Mouse (Mus musculus) left cerebral cortex, postnatal 36 days (tissue): ENCODE data around the gene Abhd16a. TPM values are rescaled to one million over a fixed set of nuclear protein-coding genes. Genes with fewer than 3 reads are reported as not detected.
"Not testable (repeated sequence)": the region's sequence is repeated elsewhere in the genome, so short reads cannot be mapped to it uniquely, and the experiment has no call there.

Source experiments
- DNase-seq, 2 experiments: peaks; one replicate each; pipeline ENCODE4 v3.0.0; 2021 to 2022; ENCODE audit warnings: low spot score in 2 of 2, mixed read lengths in 1 of 2
- intact Hi-C: fragments of 180-260 bp; cut with DNase I; formaldehyde crosslinking; loops from one replicate; pipeline ENCODE4 v1.15.1; 2025
- total RNA-seq, 2 experiments: library from RNA; stranded (reverse); gene quantifications; 2 replicates each; pipeline ENCODE4 v1.2.3; 2021

Abhd16a gene
- total RNA-seq, 2 experiments from 2014 or later: 115 to 117 TPM

DNA sequence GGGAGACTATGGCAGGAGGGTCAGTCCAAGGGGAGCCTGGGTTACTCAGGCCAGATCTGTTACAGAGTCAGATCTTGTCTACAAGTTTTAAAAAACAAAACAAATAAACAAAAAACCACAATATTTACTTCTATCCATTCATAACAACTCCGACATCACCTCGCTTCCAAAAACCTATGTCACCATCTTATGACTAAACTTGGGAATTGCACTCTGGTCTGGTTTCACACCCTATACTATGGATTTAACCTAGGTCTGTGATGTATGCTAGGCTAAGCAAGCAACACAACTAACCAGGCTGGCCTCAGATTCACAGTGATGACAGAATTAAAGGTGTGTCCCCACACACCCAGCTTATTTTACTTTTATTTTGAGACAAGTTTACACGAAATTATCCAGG, 17.5 kb downstream of the Abhd16a start:
- no peak for DNase-seq
- intact Hi-C loops: loop anchor here (1.0 kb wide), 1 partner anchor 85 kb away; no protein-coding TSS in a partner anchor

DNA sequence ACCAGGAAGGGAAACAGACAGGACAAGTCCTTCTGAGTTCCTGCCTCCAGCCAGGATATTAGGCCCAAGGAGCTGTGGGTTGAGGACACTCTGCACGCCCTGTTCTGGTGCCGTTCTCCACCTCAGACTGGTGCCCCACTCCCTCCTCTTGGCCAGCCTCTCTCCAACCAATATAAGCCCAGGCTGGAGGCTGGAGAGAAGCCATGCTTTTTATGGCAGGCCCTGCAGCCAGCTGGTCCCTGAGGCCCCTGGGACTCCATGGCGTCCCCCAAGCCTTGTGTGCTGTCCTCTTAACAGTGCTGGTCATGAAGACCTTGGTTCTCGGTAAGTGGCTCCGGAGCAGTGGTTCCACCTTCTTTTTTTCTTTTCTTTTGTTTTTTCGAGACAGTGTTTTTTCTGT, 19.0 kb downstream of the Abhd16a start, which contains the start of gene Ly6g5c:
Ly6g5c (plus strand) TSS at position 183 of the 400 bp plus-strand sequence.
- DNase-seq: no peak
- intact Hi-C loops: no loop called here

DNA sequence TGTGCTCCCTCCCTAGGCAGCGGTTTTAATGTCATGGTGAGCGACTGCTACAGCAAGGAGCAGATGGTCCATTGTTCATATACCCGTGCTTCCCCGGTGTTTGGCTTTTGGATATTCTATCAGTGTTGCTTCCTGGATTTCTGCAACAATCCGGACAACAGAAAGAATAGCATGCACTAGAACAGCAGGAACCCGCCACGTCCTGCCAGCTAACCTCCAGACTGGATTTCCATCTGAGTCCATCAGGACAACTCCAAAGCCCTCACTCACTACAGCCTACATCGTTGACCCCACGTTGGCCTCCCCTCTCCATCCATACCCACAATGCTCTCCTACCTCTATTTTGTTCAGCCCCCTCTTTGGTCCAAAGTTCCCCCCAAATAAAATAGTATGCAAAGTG, 22.7 kb downstream of the Abhd16a start:
- intact Hi-C loops: no loop called here
- no peak for DNase-seq

DNA sequence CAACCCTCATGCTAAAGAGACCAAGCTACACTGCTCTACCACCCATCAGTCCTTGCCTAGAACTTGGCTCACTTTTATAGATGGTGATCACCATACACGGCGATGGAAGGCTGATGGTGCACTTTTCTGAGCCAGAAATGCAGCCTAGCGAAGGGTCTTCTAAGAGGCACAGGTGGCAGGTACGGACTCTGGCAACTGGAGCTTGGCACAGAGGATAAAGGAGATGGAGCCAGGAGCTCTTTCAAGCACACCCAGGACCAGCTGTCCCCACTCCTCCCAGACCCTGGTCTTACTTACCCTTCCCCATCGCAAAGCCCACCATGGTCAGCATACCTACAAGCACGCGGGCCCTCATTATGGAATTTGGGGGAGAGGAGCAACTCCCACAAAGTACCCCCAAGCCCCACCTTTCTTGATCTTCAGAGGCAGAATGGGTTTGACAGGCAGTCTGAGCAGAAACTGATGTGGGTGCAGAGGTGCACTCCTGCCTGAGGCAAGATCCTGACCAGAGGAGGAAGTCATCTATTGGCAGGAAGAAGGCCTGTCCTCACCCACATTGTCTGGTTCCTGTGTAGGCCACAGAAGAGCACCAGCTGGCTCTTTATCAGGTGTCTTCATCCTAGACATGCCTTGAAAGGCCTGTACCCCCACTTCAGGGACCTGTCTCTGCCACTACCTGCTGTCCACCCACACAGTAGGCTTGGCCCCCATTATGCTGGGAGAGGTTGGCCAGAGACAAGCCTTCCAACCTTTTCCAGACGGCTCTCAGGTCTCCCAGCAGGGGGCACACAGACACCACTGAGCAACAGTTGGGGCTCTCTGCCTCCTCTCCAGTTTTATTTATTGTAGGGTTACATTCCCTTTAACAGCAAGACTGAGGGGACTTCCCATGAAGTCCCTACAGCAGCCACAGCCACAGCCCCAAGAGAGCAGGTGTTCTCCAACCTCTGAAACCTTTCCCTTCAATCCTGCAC, 26.3 kb downstream of the Abhd16a start, which contains the start of gene Ly6g5b:
Ly6g5b (minus strand) TSS at position 383 of the 974 bp plus-strand sequence.
- no peak for DNase-seq
- intact Hi-C loops: no loop called here

DNA sequence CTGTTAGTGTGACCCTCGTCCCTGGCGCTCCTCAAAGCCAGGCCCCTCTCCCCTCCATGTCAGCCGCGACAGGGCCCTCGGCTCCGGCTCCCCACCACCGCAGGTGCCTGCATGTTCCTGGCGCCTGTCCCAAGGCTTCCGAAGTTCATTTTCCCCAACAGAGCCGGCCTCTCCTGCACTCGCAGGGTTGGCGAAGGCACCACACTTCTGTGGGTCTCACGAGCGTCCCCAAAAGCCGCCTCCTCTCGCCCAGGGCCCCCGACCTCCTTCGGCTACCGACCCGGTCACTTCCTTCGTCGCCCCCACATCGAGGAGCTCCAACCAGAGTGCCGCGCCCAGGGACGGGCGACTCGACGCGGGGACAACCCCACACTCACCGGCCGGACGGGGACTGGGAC, 31.7 kb downstream of the Abhd16a start:
- DNase-seq: no peak
- intact Hi-C loops: loop anchor here (5.0 kb wide), 2 partner anchors 98 to 117 kb away; partner anchors contain the start of gene Nfkbil1

DNA sequence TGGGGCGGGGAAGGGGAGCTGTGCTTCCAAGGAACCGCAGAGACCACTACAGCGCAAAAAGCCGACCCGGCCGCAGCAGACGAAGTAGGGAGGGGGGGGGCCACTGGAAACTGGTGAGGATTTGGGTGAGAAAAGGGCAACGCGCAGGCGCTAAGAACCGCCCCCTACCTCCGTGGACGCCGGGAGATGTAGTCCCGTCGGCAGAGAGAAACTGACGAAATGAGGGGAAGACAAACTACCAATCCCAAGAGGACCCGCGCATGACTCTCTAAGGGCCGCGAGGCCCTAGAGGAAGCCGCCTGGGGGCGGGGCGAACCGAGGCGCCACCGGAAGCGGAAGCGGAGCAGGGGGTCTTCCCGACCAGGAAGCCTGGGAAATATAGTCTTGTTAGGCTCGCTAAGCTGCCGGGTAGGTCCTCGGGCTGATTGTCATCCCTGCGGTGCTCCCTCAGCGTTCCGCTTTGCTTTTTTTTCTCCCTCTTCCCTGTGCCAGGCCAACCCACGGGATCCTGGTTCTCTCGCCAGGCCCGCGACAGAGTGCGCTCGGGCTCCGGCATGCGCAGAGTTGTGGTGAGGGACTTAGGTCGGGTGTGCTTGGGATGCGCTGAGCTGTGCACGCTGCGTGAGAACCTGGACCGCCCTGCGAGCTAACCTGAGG, 32.2 kb downstream of the Abhd16a start, which contains the start of gene Gpank1:
Gpank1 (plus strand) TSS at position 313 of the 657 bp plus-strand sequence.
- DNase-seq: peak; percentile 98
- intact Hi-C loops: loop anchor here (5.0 kb wide), 2 partner anchors 99 to 116 kb away; partner anchors contain the start of gene Nfkbil1

DNA sequence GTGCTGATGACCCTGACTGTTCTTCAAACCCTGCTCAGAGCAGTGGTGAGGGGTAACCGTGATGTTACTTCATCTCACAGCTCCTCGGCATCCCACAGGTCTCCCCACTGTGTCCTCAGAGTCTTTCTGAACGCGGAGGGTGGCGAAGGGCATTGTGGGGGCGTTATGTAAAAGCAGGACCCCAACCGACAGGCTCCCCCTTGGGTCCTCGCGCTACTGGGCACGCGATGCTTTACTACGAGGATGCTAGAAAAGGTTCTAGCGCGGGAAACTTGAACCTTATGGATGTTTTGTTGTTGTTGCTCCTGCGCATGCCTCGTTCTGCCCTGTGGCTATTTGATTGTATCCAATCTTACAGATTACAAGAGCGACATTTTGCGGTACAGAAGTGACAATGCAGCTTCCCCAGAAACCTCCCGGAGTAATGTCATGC, 32.8 kb downstream of the Abhd16a start, which contains the start of gene Csnk2b:
Csnk2b (minus strand) TSS at position 183 of the 433 bp plus-strand sequence.
- intact Hi-C loops: loop anchor here (5.0 kb wide), 2 partner anchors 100 to 115 kb away; partner anchors contain the start of gene Nfkbil1
- peak; percentile 67 to 69 for DNase-seq

DNA sequence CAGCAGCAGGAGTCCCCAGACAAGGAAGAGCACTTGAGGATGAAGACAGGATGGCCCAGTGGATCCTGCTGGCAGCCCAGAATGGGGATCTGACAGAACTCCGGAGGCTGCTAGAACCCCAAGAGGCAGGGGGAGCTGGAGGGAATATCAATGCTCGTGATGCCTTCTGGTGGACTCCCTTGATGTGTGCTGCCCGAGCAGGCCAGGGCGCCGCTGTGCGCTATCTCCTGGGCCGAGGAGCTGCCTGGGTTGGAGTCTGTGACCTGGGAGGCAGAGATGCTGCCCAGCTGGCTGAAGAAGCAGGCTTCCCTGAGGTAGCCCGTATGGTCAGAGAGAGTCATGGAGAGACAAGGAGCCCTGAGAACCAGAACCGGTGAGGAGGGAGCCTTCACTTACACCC, 34.2 kb downstream of the Abhd16a start:
- DNase-seq: not testable (repeated sequence)
- intact Hi-C loops: loop anchor here (5.0 kb wide), 2 partner anchors 101 to 114 kb away; partner anchors contain the start of gene Nfkbil1

DNA sequence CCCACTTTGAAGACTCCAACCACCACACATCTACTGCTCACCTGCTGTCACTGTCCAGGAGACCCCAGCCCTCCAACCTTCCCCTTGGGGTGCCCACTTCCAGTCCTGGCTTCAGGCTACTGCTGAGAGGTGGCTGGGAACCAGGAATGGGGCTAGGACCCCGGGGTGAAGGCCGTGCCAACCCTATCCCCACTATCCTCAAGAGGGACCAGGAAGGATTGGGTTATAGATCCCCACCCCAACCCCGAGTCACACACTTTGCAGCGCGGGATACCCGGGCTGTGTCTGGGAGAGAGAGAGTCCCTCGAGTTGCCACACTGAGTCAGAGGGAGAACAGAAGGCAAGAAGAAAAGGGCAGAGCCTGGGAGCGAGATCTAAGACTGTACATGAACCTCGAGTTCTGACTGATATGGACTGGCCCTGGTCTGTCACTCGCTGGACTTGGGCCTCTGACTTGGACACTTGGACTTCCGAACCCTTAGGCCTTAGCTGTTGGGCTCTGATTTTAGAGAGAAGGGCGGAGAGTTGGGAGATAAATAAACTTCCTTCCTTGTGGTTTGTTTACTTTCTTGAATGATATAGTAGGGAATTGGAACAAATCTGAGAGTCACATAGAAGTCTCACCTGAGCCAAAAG, 35.3 kb downstream of the Abhd16a start:
- DNase-seq: not testable (repeated sequence)
- intact Hi-C loops: loop anchor here (5.0 kb wide), 2 partner anchors 102 to 113 kb away; partner anchors contain the start of gene Nfkbil1

DNA sequence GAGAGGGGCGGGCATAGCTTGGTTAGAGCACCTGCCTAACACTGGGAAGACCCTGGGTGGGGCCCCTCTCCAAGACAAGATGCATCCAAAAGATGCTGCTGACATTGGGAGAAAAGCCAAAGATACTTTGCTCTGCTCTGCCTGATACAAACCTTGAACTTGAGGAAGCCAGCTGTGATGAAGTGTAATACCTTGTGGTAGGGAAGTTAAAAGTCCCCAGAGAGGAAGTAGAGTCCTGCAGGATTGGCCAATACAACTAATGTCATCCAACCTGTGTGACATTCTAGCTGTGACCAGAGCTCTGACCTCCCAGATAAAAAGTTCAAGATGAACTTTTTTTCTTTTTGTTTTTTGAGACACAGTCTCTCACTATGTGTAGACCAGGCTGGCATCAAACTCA, 36.0 kb downstream of the Abhd16a start:
- intact Hi-C loops: no loop called here

DNA sequence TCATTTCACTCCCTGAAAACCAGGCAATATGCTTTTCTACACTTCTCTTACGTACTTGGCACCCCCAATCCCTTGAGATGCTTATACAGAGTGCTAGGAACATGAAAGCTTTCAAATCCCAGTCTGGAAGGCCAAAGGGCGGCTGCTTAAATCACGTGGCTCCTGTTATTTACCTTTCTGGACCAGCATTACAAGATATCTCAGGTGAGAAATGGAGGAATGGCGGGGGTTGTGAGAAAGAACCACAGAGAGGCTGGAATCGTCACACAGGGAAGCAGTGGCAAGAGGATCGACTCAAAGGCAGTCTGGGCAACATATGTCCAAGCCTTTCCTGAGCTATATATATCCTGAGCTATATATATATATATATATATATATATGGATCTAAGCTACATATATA, 36.5 kb downstream of the Abhd16a start:
- intact Hi-C loops: no loop called here
- DNase-seq: no peak

More for the DNA sequence above, 36.0 kb downstream of the Abhd16a start:
- no peak for DNase-seq

DNA sequence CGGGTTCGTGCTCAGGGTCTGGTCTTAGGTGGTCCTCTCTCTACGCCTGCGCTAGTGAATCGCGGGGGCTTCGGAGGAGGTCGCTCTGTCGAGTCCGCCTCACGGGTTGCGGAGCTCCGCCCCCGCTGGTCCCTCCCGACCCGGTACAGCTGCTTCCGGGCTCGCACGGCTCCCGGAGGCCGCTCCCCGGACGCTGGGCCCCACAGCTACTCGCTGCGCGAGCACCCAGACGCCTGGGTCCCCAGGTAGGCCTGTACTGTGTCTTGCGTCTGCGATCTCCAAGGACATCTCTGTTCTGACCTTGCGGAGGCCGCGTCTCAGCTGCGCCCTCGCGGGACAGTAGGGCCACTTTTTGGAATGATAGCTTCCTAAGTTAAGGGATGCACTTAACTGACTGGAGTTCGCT, 37.1 kb downstream of the Abhd16a start, which contains the start of gene D17H6S53E:
D17H6S53E (plus strand) TSS at position 168 of the 406 bp plus-strand sequence.
- intact Hi-C loops: no loop called here
- peak; percentile 69 to 78 for DNase-seq

DNA sequence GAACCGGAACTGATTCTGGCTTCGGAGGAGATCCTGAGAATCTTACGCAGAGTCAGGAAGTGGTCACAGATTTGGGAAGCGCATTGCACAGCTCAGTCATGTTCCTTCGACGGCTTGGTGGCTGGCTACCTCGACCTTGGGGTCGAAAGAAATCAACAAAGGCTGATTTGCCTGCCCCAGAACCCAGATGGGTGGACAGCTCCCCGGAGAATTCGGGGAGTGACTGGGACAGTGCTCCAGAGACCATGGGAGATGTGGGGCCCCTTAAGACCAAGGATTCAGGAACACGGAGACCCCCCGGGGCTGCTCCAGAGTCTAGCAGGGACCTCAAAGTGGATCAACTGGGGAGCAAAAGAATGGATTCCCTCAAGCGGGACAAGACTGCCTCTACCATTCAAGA, 38.0 kb downstream of the Abhd16a start:
- DNase-seq: no peak
- intact Hi-C loops: no loop called here

DNA sequence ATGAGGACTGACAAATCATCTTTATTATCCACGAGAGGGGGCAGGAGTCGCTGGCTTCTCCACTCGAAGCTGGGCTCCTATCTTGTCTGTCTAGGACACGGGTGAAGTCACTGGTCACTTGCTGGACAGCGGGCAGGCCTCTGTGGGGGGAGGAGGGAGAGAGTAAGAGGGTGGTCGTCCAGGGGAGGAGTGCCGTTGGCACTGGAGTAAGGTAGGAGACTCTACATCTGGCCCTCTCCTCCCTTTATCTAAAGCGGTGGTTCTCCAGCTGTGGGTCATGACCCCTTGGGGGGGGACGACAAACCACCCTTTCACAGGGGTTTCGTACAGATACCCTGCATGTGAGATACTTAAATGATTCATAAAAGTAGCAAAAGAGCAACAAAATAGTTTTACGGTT, 39.9 kb downstream of the Abhd16a start:
- DNase-seq: no peak
- intact Hi-C loops: no loop called here

DNA sequence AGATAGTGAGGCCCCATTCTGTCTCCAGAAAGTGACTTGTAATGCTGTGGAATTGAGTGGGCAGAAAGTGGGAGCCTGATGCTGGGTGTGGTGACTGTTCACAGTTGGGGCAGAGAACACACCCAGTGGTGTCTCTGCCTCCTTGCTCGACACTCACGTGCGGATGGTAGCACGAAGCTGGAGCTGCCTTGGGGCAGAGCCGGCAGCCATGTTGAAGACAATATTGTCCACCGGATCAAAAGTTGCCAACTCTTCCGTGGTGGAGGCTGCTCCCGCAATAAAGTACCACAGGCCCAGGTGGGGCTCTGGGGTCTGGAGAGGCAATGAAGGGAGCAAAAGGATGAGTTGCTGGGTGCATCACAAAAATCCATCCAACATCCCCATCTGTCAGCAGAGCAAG, 42.0 kb downstream of the Abhd16a start:
- no peak for DNase-seq
- intact Hi-C loops: no loop called here

DNA sequence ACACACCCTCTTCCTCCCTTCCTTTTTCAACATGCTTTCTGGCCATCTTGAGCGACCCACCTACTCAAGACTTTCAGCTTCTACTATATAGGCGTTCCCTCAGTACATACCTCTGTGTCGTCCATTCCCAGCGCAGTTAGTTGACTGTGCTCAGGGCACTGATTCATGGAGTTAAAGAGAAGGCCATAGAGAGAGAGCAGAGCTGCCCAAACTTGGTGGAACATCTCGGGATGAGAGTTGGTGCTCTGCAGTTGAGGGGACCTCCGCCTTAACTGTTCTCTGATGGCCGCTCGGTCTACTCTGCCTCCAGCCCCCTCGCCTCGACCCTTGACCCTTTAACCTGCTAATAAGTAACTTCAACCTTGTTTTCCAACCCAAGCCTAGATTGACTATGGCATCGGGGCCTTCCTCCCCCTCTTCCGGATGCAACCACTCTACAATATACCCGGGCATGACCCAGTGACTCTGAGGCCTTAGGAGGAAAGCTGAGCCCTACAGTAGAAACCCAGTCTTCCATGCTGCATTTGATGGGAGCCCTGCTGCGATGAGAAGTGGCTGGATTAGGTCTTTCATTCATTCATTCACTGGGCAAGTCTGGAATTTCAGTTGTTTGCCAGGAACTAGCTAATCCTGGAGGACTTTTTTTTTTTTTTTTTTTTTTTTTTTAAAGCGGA, 42.6 kb downstream of the Abhd16a start, which contains the start of gene Apom:
Apom (minus strand) TSS at position 551 of the 674 bp plus-strand sequence.
- DNase-seq: no peak
- intact Hi-C loops: no loop called here

DNA sequence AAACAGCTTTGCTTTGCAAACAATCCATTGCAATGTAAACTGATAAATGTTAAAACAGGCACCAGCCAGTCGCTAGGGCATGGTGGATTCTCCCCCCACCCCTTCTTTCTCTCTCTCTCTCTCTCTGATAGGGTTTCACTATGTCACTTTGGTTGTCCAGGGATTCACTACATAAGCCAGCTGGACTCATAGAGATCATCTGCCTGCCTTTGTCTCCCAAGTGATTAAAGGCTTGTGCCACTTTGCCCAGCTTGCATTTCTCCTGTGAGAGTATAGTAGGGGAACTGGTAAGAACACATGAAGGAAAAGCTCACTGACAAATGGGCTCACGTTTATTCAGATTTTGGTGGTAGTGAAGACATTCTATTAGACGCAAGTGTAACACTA, 43.1 kb downstream of the Abhd16a start:
- no peak for DNase-seq

DNA sequence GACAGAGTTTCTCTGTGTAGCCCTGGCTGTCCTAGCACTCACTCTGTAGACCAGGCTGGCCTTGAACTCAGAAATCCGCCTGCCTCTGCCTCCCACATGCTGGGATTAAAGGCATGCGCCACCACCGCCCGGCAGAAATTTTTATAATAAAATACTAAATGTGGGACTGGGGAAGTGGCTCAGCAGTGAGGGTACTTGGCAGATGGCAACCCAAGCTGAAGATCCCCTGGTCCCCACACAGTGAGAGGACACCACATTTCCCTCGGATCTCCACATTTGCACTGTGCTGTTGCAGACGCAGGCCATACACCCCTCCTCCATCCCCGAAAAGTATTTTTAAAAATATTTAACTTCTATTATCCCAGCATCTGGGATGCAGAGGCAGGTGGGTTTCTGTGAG, 44.5 kb downstream of the Abhd16a start:
- no peak for DNase-seq
- intact Hi-C loops: no loop called here

More for the DNA sequence above, 43.1 kb downstream of the Abhd16a start:
- intact Hi-C loops: no loop called here
